Mouse (Mus musculus): Measurements from ENCODE around the gene Rasip1. TPM values are rescaled to one million over a fixed set of nuclear protein-coding genes. Genes with fewer than 3 reads are reported as not detected.

Rasip1 gene
- polyA plus RNA-seq, 1 experiment from 2014 or later, result 16.4 TPM

DNA sequence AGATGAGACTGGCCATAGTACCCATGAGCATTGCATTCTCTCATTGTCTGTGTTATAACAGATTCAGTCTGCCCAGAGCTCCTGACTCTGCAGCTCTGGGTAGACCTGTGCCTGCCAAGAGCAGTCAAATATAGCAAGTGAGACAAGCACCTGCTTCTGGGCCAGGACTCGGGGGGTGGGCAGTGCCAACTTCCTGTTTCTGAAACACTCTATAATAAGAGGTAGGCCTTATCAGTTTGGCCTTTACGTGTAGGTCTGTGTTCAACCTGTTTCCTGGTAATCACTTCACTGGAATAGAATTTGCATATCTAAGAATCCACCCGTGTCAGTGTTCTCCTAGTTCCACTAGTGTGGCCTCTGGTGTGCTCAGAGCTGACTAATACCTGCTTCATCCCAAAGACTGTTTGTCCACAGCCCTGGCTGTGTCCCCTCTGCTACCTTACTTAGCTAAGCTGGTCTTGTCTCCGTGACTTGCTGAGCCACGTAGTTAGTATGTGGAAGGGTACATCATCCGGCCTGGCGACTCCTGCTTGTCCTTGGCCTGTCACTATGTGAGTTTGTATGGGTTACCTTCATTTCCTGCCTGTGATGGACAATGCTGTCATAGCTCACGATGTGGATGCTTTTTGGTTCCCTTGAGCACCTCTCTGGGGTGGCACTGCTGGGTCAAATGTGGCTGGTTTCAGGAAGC, 53.9 kb downstream of the Rasip1 start:
- H3K27me3 ChIP-seq, result 0 out of 2 replicates have a peak, but pooled peaks cover 5% of the 10 kb centered on the region
- no peak overlapping the region for H3K4me3 ChIP-seq
- peaks cover 18% of the 10 kb centered on the region for H3K4me1 ChIP-seq
- H3K4me2 ChIP-seq (replicated peaks), result no peak overlapping the region
- H3K9me3 ChIP-seq, result no peaks in the 10 kb centered on the region
- H3K36me3 ChIP-seq, result no peaks in the 10 kb centered on the region
- no peak for ATAC-seq (ENCODE audit: insufficient number of reproducible peaks, insufficient read depth, low FRiP score, low TSS enrichment)
- H3K9ac ChIP-seq, result no peak overlapping the region
- H3K27ac ChIP-seq, result no peak overlapping the region
- 82% methylated on average over 8 of the region's 8 CpGs for WGBS

GRCm38 (mm10) chr7:45682144-45683126, 55.1 kb downstream of the Rasip1 start:
- ATAC-seq (ENCODE audit: insufficient number of reproducible peaks, insufficient read depth, low FRiP score, low TSS enrichment), result peak; percentile 14; the same call in 1 of the 2 replicates

GRCm38 (mm10) chr7:45683396-45684050, 56.2 kb downstream of the Rasip1 start, which contains the start of gene Ntn5:
Ntn5 (plus strand) TSS chr7:45684022.
- Histone ChIP-seq H3K4me2 (replicated peaks) (peak within 1 kb of the TSS; percentile 23; the same call in 1 of the 2 replicates), H3K27me3 (0 out of 2 replicates have a peak, but pooled peaks cover 6% of the 10 kb centered on the region), H3K36me3 (no peaks in the 10 kb centered on the region), H3K9me3 (no peaks in the 10 kb centered on the region), H3K4me3 (no peak within 1 kb of the TSS), H3K4me1 (peaks cover 26% of the 10 kb centered on the region), H3K27ac (peak within 1 kb of the TSS; percentile 80; the same call in 1 of the 2 replicates), H3K9ac (no peak within 1 kb of the TSS)
- 70% methylated on average over 7 of the region's 7 CpGs for WGBS
- no peak for ATAC-seq (ENCODE audit: insufficient number of reproducible peaks, insufficient read depth, low FRiP score, low TSS enrichment)

More at GRCm38 (mm10) chr7:45682144-45683126, 55.1 kb downstream of the Rasip1 start:
- no peak overlapping the region for H3K4me3 ChIP-seq
- peaks cover 26% of the 10 kb centered on the region for H3K4me1 ChIP-seq
- H3K36me3 ChIP-seq, result no peaks in the 10 kb centered on the region
- 31% methylated on average over 14 of the region's 14 CpGs for WGBS
- peak overlapping the region; percentile 33 for H3K4me2 ChIP-seq (replicated peaks)
- H3K9me3 ChIP-seq, result no peaks in the 10 kb centered on the region
- 0 out of 2 replicates have a peak, but pooled peaks cover 9% of the 10 kb centered on the region for H3K27me3 ChIP-seq
- no peak overlapping the region for H3K27ac ChIP-seq
- no peak overlapping the region for H3K9ac ChIP-seq

DNA sequence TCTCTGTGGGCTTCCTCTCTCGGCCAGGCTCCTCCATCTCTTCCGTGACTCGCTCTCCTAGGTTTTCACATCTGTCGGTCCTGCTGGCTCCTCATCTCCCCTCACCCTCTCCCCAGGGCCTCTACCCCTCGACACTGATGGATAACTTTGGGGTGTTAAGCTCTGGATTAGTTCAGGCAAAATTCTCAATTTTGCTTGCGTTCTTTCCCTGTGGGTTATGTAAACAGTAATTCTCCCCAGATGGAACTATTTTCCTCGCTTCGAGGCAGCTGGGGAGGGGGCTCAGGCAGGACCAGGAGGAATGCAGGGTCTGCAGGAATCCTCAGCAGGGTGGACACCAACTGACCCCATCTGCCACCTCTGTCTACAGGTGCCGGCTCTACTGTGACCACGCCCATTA, 58.5 kb downstream of the Rasip1 start:
- peak overlapping the region; percentile 19; the same call in 1 of the 2 replicates for H3K9ac ChIP-seq

GRCm38 (mm10) chr7:45686841-45687240, 59.6 kb downstream of the Rasip1 start:
- Histone ChIP-seq H3K27me3 (0 out of 2 replicates have a peak, but pooled peaks cover 6% of the 10 kb centered on the region), H3K4me2 (replicated peaks) (no peak overlapping the region), H3K9me3 (no peaks in the 10 kb centered on the region), H3K9ac (no peak overlapping the region), H3K36me3 (no peaks in the 10 kb centered on the region), H3K4me1 (peaks cover 26% of the 10 kb centered on the region), H3K4me3 (no peak overlapping the region), H3K27ac (no peak overlapping the region)
- WGBS, result 66% methylated on average over 3 of the region's 3 CpGs
- no peak for ATAC-seq (ENCODE audit: insufficient number of reproducible peaks, insufficient read depth, low FRiP score, low TSS enrichment)

More for the DNA sequence above, 58.5 kb downstream of the Rasip1 start:
- H3K27ac ChIP-seq, result peak overlapping the region; percentile 80
- H3K27me3 ChIP-seq, result 0 out of 2 replicates have a peak, but pooled peaks cover 6% of the 10 kb centered on the region
- no peaks in the 10 kb centered on the region for H3K9me3 ChIP-seq
- H3K4me2 ChIP-seq (replicated peaks), result peak overlapping the region; percentile 23
- H3K36me3 ChIP-seq, result no peaks in the 10 kb centered on the region
- H3K4me3 ChIP-seq, result no peak overlapping the region
- no peak for ATAC-seq (ENCODE audit: insufficient number of reproducible peaks, insufficient read depth, low FRiP score, low TSS enrichment)
- WGBS, result 24% methylated on average over 10 of the region's 10 CpGs
- H3K4me1 ChIP-seq, result peaks cover 26% of the 10 kb centered on the region

Other genes starting within 250 kb of the Rasip1 start
- 323 and 338 TPM in 2 replicates for gene Snrnp70, start 231.7 kb upstream of the Rasip1 start, polyA plus RNA-seq (2016; fragmentation: Nextera tagmentation; extraction: Ambion mirVana)
- gene Kcna7, start 221.8 kb upstream of the Rasip1 start, polyA plus RNA-seq (2016; fragmentation: Nextera tagmentation; extraction: Ambion mirVana), result 0.10 TPM in 1 of 2 replicates, not detected in the other
- 5.2 and 5.6 TPM in 2 replicates for gene Ntf5, start 213.8 kb upstream of the Rasip1 start, polyA plus RNA-seq (2016; fragmentation: Nextera tagmentation; extraction: Ambion mirVana)
- 0.33 and 0.71 TPM in 2 replicates for gene Lhb, start 206.7 kb upstream of the Rasip1 start, polyA plus RNA-seq (2016; fragmentation: Nextera tagmentation; extraction: Ambion mirVana)
- gene Gys1, start 192.6 kb upstream of the Rasip1 start, polyA plus RNA-seq (2016; fragmentation: Nextera tagmentation; extraction: Ambion mirVana), result 43.2 and 45.4 TPM in 2 replicates
- 149 and 151 TPM in 2 replicates for gene Ruvbl2, start 189.4 kb upstream of the Rasip1 start, polyA plus RNA-seq (2016; fragmentation: Nextera tagmentation; extraction: Ambion mirVana)
- 5,211 and 5,392 TPM in 2 replicates for gene Ftl1, start 167.6 kb upstream of the Rasip1 start, polyA plus RNA-seq (2016; fragmentation: Nextera tagmentation; extraction: Ambion mirVana)
- 220 and 224 TPM in 2 replicates for gene Bax, start 160.6 kb upstream of the Rasip1 start, polyA plus RNA-seq (2016; fragmentation: Nextera tagmentation; extraction: Ambion mirVana)
- gene Tulp2, start 145.6 kb upstream of the Rasip1 start, polyA plus RNA-seq (2016; fragmentation: Nextera tagmentation; extraction: Ambion mirVana), result 0.92 and 1.2 TPM in 2 replicates
- gene Gm45808, start 140.7 kb upstream of the Rasip1 start, polyA plus RNA-seq (2016; fragmentation: Nextera tagmentation; extraction: Ambion mirVana), result not detected in 2 replicates
- 3.0 and 3.7 TPM in 2 replicates for gene Dhdh, start 138.7 kb upstream of the Rasip1 start, polyA plus RNA-seq (2016; fragmentation: Nextera tagmentation; extraction: Ambion mirVana)
- 161 and 172 TPM in 2 replicates for gene Nucb1, start 117.1 kb upstream of the Rasip1 start, polyA plus RNA-seq (2016; fragmentation: Nextera tagmentation; extraction: Ambion mirVana)
- 24.1 and 25.6 TPM in 2 replicates for gene Ppp1r15a, start 101.2 kb upstream of the Rasip1 start, polyA plus RNA-seq (2016; fragmentation: Nextera tagmentation; extraction: Ambion mirVana)
- gene Plekha4, start 101.2 kb upstream of the Rasip1 start, polyA plus RNA-seq (2016; fragmentation: Nextera tagmentation; extraction: Ambion mirVana), result 3.0 and 3.2 TPM in 2 replicates
- gene Hsd17b14, start 72.6 kb upstream of the Rasip1 start, polyA plus RNA-seq (2016; fragmentation: Nextera tagmentation; extraction: Ambion mirVana), result 0.56 and 1.5 TPM in 2 replicates
- gene Bcat2, start 57.3 kb upstream of the Rasip1 start, polyA plus RNA-seq (2016; fragmentation: Nextera tagmentation; extraction: Ambion mirVana), result 49.9 and 59.3 TPM in 2 replicates
- gene Fgf21, start 12.0 kb upstream of the Rasip1 start, polyA plus RNA-seq (2016; fragmentation: Nextera tagmentation; extraction: Ambion mirVana), result 0.17 TPM in 1 of 2 replicates, not detected in the other
- gene Fut1, start 10.2 kb upstream of the Rasip1 start, polyA plus RNA-seq (2016; fragmentation: Nextera tagmentation; extraction: Ambion mirVana), result 0.56 and 0.61 TPM in 2 replicates
- gene Izumo1, start 5.7 kb upstream of the Rasip1 start, polyA plus RNA-seq (2016; fragmentation: Nextera tagmentation; extraction: Ambion mirVana), result 0.10 and 0.23 TPM in 2 replicates
- 4.0 and 5.4 TPM in 2 replicates for gene Mamstr, start 12.5 kb downstream of the Rasip1 start, polyA plus RNA-seq (2016; fragmentation: Nextera tagmentation; extraction: Ambion mirVana)
- 0.27 and 0.51 TPM in 2 replicates for gene Fut2, start 38.9 kb downstream of the Rasip1 start, polyA plus RNA-seq (2016; fragmentation: Nextera tagmentation; extraction: Ambion mirVana)
- gene Ntn5, start 56.5 kb downstream of the Rasip1 start, polyA plus RNA-seq (2016; fragmentation: Nextera tagmentation; extraction: Ambion mirVana), result 0.67 and 0.73 TPM in 2 replicates
- 2.9 and 3.1 TPM in 2 replicates for gene Sec1, start 66.9 kb downstream of the Rasip1 start, polyA plus RNA-seq (2016; fragmentation: Nextera tagmentation; extraction: Ambion mirVana)
- 11.5 and 14.1 TPM in 2 replicates for gene Car11, start 72.4 kb downstream of the Rasip1 start, polyA plus RNA-seq (2016; fragmentation: Nextera tagmentation; extraction: Ambion mirVana)
- 6.9 and 11.5 TPM in 2 replicates for gene Dbp, start 77.6 kb downstream of the Rasip1 start, polyA plus RNA-seq (2016; fragmentation: Nextera tagmentation; extraction: Ambion mirVana)
- gene Rpl18, start 88.0 kb downstream of the Rasip1 start, polyA plus RNA-seq (2016; fragmentation: Nextera tagmentation; extraction: Ambion mirVana), result 926 and 973 TPM in 2 replicates
- 34.7 and 35.3 TPM in 2 replicates for gene Sphk2, start 90.5 kb downstream of the Rasip1 start, polyA plus RNA-seq (2016; fragmentation: Nextera tagmentation; extraction: Ambion mirVana)
- gene Fam83e, start 93.7 kb downstream of the Rasip1 start, polyA plus RNA-seq (2016; fragmentation: Nextera tagmentation; extraction: Ambion mirVana), result 1.3 TPM in 2 replicates
- gene Spaca4, start 98.3 kb downstream of the Rasip1 start, polyA plus RNA-seq (2016; fragmentation: Nextera tagmentation; extraction: Ambion mirVana), result not detected in 2 replicates
- gene Lmtk3, start 156.2 kb downstream of the Rasip1 start, polyA plus RNA-seq (2016; fragmentation: Nextera tagmentation; extraction: Ambion mirVana), result 3.3 and 5.2 TPM in 2 replicates
- 1.6 and 2.5 TPM in 2 replicates for gene Sult2b1, start 157.2 kb downstream of the Rasip1 start, polyA plus RNA-seq (2016; fragmentation: Nextera tagmentation; extraction: Ambion mirVana)
- gene Cyth2, start 187.1 kb downstream of the Rasip1 start, polyA plus RNA-seq (2016; fragmentation: Nextera tagmentation; extraction: Ambion mirVana), result 173 and 176 TPM in 2 replicates
- gene Kcnj14, start 197.3 kb downstream of the Rasip1 start, polyA plus RNA-seq (2016; fragmentation: Nextera tagmentation; extraction: Ambion mirVana), result 2.4 and 2.5 TPM in 2 replicates
- gene Grwd1, start 203.5 kb downstream of the Rasip1 start, polyA plus RNA-seq (2016; fragmentation: Nextera tagmentation; extraction: Ambion mirVana), result 75.6 and 76.3 TPM in 2 replicates
- gene Kdelr1, start 245.3 kb downstream of the Rasip1 start, polyA plus RNA-seq (2016; fragmentation: Nextera tagmentation; extraction: Ambion mirVana), result 53.6 and 66.3 TPM in 2 replicates

Data from embryonic facial prominence, embryonic 12.5 days (tissue).